Mouse (Mus musculus): ENCODE results near the gene Dnajc5g.

The Dnajc5g gene

DNA sequence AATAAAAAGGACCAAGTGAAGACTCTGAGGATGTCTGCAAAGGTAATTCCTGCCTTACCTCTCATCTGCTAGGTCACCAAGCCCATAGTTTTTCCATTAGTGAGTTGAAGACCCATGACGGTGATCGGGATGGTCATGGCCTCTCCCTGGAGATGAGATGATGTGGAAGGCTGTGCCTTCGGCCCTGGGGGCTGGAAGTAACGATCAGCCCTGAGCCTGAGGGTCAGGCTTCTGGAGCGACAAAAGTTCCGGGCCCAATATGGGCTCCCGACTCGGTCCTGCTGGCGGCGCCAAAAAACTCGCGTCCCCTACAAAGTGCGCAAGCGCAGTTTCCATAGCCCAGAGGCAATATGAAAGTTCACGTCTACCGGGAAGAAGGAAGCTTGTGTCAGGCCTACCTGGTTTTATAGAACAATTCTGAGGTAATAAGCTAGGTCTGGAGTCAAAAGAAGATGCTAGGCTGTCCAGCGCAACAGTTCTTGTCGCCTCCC lies 2.0 kb downstream of the Dnajc5g start, which contains the start of gene Slc30a3:
TSS of gene Slc30a3 (minus strand) at position 238 of the 491 bp plus-strand sequence.
- no peak for DNase-seq (ENCODE audit: low spot score in 2 of 2)

DNA sequence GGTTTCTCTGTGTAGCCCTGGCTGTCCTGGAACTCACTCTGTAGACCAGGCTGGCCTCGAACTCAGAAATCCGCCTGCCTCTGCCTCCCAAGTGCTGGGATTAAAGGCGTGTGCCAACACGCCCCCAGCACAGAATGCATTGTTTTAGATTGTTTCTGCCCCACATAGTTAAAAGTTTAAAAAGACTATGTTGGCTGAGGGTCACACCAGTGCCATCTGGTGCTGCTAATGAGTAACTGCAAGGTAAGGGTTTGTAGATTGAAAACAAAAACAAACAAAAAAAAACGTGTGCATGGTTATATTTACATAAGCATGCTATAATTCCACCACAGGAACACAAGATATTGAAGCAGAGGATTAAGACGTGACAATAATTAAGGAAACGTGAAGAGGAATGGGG lies 4.7 kb downstream of the Dnajc5g start:
- DNase-seq (ENCODE audit: low spot score in 2 of 2), result no peak

DNA sequence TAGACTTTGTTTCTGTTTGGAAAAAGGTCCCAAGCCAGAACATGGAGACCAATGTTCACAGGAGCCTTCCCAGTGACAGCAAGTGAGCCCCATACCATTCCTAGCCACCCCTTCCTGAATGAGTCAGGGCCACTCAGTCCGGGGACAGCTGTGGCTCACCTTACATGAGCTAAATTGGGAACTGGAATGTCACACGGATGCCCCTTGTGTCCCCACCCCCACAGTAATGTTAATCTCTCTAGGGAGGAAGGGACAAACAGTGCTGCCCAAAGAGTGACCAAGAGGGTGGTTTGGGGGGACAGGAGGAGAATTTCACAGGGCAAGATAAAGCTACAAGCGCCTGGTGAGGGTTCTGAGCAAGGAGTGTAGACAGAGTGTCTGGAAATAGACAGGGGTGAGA lies 10.3 kb downstream of the Dnajc5g start, which contains the start of gene Trim54:
TSS of gene Trim54 (plus strand) at position 359 of the 400 bp plus-strand sequence.
- no peak for DNase-seq (ENCODE audit: low spot score in 2 of 2)

DNA sequence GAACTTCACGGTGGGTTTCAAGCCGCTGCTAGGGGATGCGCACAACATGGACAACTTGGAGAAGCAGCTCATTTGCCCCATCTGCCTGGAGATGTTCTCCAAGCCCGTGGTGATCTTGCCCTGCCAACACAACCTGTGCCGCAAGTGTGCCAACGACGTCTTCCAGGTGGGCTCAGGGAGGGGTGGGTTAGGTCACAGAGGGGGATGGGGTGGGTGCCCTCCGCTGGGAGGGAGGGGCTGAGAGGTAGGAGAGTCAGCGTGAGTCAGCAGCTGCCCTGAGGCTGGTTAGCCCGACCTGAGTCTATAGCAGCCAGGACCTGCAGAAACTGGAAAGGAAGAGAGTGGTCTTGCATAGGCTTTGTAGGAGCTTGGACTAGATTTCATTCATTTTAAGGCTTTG lies 10.8 kb downstream of the Dnajc5g start:
- no peak for DNase-seq (ENCODE audit: low spot score in 2 of 2)

- DNase-seq (ENCODE audit: low spot score in 2 of 2), result peak; percentile 21 to 58
Measured at GRCm38 (mm10) chr5:31121111-31121510, 15.0 kb downstream of the Dnajc5g start.

DNA sequence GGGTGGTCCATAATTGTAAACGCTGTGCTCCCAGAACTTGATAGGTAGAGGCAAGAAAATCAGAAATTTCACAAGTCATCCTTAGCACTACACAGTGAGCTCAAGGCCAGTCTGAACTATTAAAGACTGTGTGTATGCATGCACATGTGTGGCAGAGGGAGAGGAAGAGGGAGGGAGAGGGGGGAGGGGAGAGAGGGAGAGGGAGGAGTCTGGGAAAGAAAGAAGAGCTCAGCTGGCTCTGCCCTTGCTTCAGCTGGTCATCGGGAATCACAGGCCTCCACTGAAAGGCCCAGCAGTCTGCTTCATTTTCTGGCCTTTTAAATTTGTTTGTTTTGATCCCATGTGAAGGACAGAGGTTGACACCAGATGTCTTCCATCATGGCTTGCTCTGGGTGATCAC lies 17.4 kb downstream of the Dnajc5g start:
- DNase-seq (ENCODE audit: low spot score in 2 of 2), result no peak

DNA sequence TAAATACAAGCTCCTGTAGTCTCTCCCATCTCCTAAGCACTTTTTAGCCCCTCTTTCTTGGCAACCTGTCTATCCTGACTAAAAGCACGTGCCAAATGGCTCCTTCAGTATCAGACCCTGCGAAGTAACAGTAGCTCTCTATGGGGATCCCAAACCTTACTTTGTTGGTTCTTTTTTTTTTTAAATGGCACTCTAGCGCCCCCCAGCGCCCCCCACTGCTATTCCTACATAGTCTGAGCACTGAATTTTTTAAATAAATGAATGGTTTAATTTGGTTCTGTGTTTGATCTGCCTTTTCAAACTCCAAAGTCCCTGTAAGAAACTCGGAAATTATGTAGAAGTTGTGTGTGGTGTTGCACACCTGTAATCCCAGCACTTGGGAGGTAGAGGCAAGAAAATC lies 20.0 kb downstream of the Dnajc5g start:
- no peak for DNase-seq (ENCODE audit: low spot score in 2 of 2)

- no peak for DNase-seq (ENCODE audit: low spot score in 2 of 2)
Measured at GRCm38 (mm10) chr5:31136730-31137424, 30.8 kb downstream of the Dnajc5g start.

- no peak for DNase-seq (ENCODE audit: low spot score in 2 of 2)
Measured at GRCm38 (mm10) chr5:31137658-31138057, 31.6 kb downstream of the Dnajc5g start.

- no peak for DNase-seq (ENCODE audit: low spot score in 2 of 2)
Measured at GRCm38 (mm10) chr5:31138241-31138967, 32.3 kb downstream of the Dnajc5g start, which contains the start of gene Ucn. Gene Ucn (minus strand): TSS chr5:31138829.

- DNase-seq (ENCODE audit: low spot score in 2 of 2), result no peak
Measured at GRCm38 (mm10) chr5:31138968-31139425, 32.9 kb downstream of the Dnajc5g start.

- no peak for DNase-seq (ENCODE audit: low spot score in 2 of 2)
Measured at GRCm38 (mm10) chr5:31149781-31150180, 43.7 kb downstream of the Dnajc5g start.

- DNase-seq (ENCODE audit: low spot score in 2 of 2), result no peak
Measured at GRCm38 (mm10) chr5:31151746-31152145, 45.7 kb downstream of the Dnajc5g start.

DNA sequence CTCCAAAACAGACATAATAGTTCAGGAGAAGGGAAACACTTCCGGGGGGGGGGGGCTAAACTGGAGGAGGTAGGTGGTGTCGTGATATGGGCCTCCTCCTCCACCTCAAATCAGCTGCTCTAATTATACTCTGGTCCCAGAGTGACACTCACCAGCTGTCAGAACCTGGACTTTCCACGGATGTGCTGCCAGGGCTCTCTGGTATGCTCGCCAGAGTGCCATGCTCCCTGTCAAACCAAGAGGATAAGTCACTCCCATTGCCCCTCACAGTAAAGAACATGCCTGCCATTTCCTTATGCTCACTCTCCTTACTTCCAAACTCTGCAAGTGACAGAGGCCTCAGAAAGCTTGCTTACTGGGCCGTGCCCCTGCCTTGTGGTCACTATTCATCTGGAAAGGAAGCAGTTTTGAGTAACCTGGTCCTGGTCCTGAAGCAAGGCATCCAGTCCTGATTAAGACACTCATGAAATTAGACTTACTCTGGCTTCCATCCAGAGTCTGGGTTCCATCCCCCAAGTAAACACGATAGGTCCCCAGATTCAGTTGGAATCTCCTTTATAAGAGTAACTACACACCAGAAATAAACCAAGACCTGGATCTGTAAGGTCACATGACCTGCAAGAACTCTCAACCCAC lies 47.5 kb downstream of the Dnajc5g start:
- no peak for DNase-seq (ENCODE audit: low spot score in 2 of 2)

- DNase-seq (ENCODE audit: low spot score in 2 of 2), result peak; percentile 76 to 80
Measured at GRCm38 (mm10) chr5:31154152-31154553, 48.1 kb downstream of the Dnajc5g start, which contains the start of gene Mpv17. Gene Mpv17 (minus strand): TSS chr5:31154251.
